In the genomic region with DNA sequence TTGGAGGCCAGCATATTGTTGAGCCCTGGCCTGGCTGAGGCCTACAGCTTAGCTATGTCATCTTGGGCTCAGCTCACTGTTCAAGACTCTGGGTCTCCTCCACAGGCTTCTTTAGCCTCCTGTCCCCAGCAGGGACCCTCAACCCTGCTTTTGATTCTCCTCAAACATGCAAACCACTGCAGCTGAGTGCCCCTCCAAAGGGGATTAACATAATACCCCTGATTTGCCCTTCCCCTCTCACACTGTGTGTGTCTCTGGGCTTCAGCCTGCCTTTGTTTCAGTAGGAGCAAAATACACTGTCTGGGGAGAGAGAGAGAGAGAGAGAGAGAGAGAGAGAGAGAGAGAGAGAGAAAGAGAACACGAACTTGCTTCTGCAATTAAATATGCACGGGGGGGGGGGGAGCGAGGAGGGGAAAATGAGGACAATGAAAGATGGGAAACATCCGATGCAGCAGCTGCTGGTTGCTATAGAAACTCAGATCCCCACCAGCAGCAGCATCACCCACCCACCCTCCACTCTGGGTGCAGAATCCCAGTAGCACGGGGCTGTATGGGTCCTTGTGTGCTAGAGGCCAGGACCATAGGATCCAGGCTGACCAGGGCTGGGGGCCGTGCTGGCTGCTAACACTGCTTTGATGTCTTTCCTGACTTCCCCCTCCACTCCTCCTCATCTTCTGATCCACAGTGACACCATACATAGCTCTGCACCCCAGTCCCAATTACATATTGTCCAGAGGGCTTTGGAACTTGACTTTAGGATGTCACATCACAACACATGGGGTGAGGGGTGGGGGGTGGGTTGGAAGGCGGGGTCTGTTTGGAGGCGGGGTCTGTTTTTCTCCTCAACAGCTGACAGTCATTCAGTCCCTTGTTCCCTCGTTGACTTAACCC, we compare ENCODE assay signal across 14 mouse cellular contexts.
DNase-seq lines count a peak whose midpoint lies in the region; ATAC-seq lines count a peak whose summit lies in the region.
"Had no signal": no experiment of that assay in that cellular context is flagged by ENCODE, and none has a peak within 500 bp of the region (broad histone marks: within the 10 kb centered on the region; RNA-seq: fewer than 3 reads in every experiment).

No protein-coding gene starts in this region.

- H3K4me1 ChIP-seq in neural tube, embryonic 11.5 days (ENCODE audit: control insufficient read depth, insufficient read depth, low read length): peaks cover 12% of the 10 kb centered on the region; the same call in 1 of the 2 replicates
- H3K4me1 ChIP-seq in forebrain, embryonic 16.5 days (replicated peaks; ENCODE audit: control insufficient read depth, insufficient read depth, low read length): peaks cover 40% of the 10 kb centered on the region
- H3K4me1 ChIP-seq in midbrain, embryonic 12.5 days: peaks cover 47% of the 10 kb centered on the region

- no peaks in the 10 kb centered on the region for H3K9me3 ChIP-seq in neural tube, embryonic 11.5 days (ENCODE audit: control insufficient read depth, low read length)
- H3K9me3 ChIP-seq in forebrain, embryonic 16.5 days (ENCODE audit: control insufficient read depth, low read length): no peaks in the 10 kb centered on the region
- no peaks in the 10 kb centered on the region for H3K9me3 ChIP-seq in midbrain, embryonic 12.5 days
- H3K9me3 ChIP-seq: G1E had no signal

- H3K9ac ChIP-seq in neural tube, embryonic 11.5 days (ENCODE audit: low read length): peak overlapping the region; percentile 47
- H3K9ac ChIP-seq in forebrain, embryonic 16.5 days (replicated peaks; ENCODE audit: low read depth, low read length): peak overlapping the region; percentile 49
- peak overlapping the region; percentile 43; the same call in 1 of the 2 replicates for H3K9ac ChIP-seq in midbrain, embryonic 12.5 days (replicated peaks)

- no peaks in the 10 kb centered on the region for H3K36me3 ChIP-seq in neural tube, embryonic 11.5 days (ENCODE audit: control insufficient read depth, insufficient read depth, low read length)
- H3K36me3 ChIP-seq in forebrain, embryonic 16.5 days (ENCODE audit: control insufficient read depth, insufficient read depth): no peaks in the 10 kb centered on the region
- no peaks in the 10 kb centered on the region for H3K36me3 ChIP-seq in midbrain, embryonic 12.5 days
- H3K36me3 ChIP-seq: G1E had no signal

- 9% methylated on average over 8 of the region's 9 CpGs for WGBS in neural tube, embryonic 11.5 days
- WGBS in forebrain, embryonic 16.5 days: 2% methylated on average over 8 of the region's 9 CpGs
- 2% methylated on average over 9 of the region's 9 CpGs for WGBS in midbrain, embryonic 12.5 days

- no peak overlapping the region for H3K4me2 ChIP-seq in neural tube, embryonic 11.5 days (ENCODE audit: low read depth)
- H3K4me2 ChIP-seq in forebrain, embryonic 16.5 days (ENCODE audit: low read length): 0 out of 2 replicates have a peak overlapping the region, but pooled peaks have one; percentile 16
- peak overlapping the region; percentile 29 for H3K4me2 ChIP-seq in midbrain, embryonic 12.5 days (replicated peaks)

- H3K27me3 ChIP-seq in neural tube, embryonic 11.5 days (ENCODE audit: control insufficient read depth, insufficient read depth, low read length): no peaks in the 10 kb centered on the region
- H3K27me3 ChIP-seq in forebrain, embryonic 16.5 days (replicated peaks; ENCODE audit: control insufficient read depth, insufficient read depth, low read length): no peaks in the 10 kb centered on the region
- H3K27me3 ChIP-seq in midbrain, embryonic 12.5 days: no peaks in the 10 kb centered on the region; the same call in 1 of the 2 replicates

- peak; percentile 81 for ATAC-seq in neural tube, embryonic 11.5 days (ENCODE audit: insufficient read depth, low FRiP score, low TSS enrichment)
- ATAC-seq in forebrain, embryonic 16.5 days: peak; percentile 90
- peak; percentile 92 for ATAC-seq in midbrain, embryonic 12.5 days (ENCODE audit: low FRiP score, low read depth)
- ATAC-seq: lung, postnatal 0 days had no signal

- H3K27ac ChIP-seq in neural tube, embryonic 11.5 days (ENCODE audit: low read depth, low read length): peak overlapping the region; percentile 85
- peak overlapping the region; percentile 98 for H3K27ac ChIP-seq in forebrain, embryonic 16.5 days (ENCODE audit: low read length)
- H3K27ac ChIP-seq in midbrain, embryonic 12.5 days (replicated peaks): peak overlapping the region; percentile 96

- DNase-seq in neural tube, embryonic 11.5 days (ENCODE audit: low spot score): peak; percentile 57
- no peak for DNase-seq in neural tube, embryonic 10.5 days (ENCODE audit: extremely low spot score, low spot score)
- DNase-seq in lung, postnatal 10 days: no peak
- no peak for DNase-seq in adrenal gland, postnatal 10 days
- DNase-seq in urinary bladder, postnatal 36 days (ENCODE audit: low spot score in 2 of 2): no peak
- DNase-seq in urinary bladder, postnatal 25 days (ENCODE audit: low spot score): no peak
- DNase-seq: heart, postnatal 14 days; kidney, adult 8-10 months; liver had no signal

- no peak overlapping the region for H3K4me3 ChIP-seq in neural tube, embryonic 11.5 days (ENCODE audit: low read depth, low read length)
- no peak overlapping the region for H3K4me3 ChIP-seq in forebrain, embryonic 16.5 days (replicated peaks; ENCODE audit: low read length)
- H3K4me3 ChIP-seq in midbrain, embryonic 12.5 days: no peak overlapping the region
- H3K4me3 ChIP-seq: erythroblast, embryonic 14.5 days had no signal
